Mouse (Mus musculus): ENCODE measurements at regions not wholly inside any gene's neighbourhood (a gene's known extent, or its start where the extent isn't known, plus 50 kb on each side); places are given as distances from the start of the nearest gene placed in this dataset.

GRCm38 (mm10) chr13:51983002-51983401 is 136.5 kb downstream of the Gadd45g start:
- H3K27me3 ChIP-seq (ENCODE audit: control insufficient read depth, insufficient read depth, low read length), result no peaks in the 10 kb centered on the region; the same call in 1 of the 2 replicates
- H3K27ac ChIP-seq (ENCODE audit: low read depth, low read length), result no peak overlapping the region
- 92% methylated on average over 8 of the region's 8 CpGs for WGBS
- ATAC-seq (ENCODE audit: low FRiP score) (no peak), DNase-seq (ENCODE audit: low spot score) (no peak)
- H3K4me2 ChIP-seq (replicated peaks; ENCODE audit: low read depth, low read length), result no peak overlapping the region
- H3K36me3 ChIP-seq (ENCODE audit: control insufficient read depth, insufficient read depth, low read length), result no peaks in the 10 kb centered on the region
- H3K9ac ChIP-seq (ENCODE audit: low read depth, low read length), result no peak overlapping the region
- no peak overlapping the region for H3K4me3 ChIP-seq (ENCODE audit: low read depth, low read length)
- H3K4me1 ChIP-seq (replicated peaks; ENCODE audit: control insufficient read depth, insufficient read depth, low read length), result no peaks in the 10 kb centered on the region
- H3K9me3 ChIP-seq (ENCODE audit: control insufficient read depth, low read length), result no peaks in the 10 kb centered on the region

GRCm38 (mm10) chr13:51983575-51983974 is 137.1 kb downstream of the Gadd45g start:
- H3K4me3 ChIP-seq (ENCODE audit: low read depth, low read length), result no peak overlapping the region
- no peaks in the 10 kb centered on the region for H3K4me1 ChIP-seq (replicated peaks; ENCODE audit: control insufficient read depth, insufficient read depth, low read length)
- no peaks in the 10 kb centered on the region; the same call in 1 of the 2 replicates for H3K27me3 ChIP-seq (ENCODE audit: control insufficient read depth, insufficient read depth, low read length)
- H3K36me3 ChIP-seq (ENCODE audit: control insufficient read depth, insufficient read depth, low read length), result no peaks in the 10 kb centered on the region
- H3K9me3 ChIP-seq (ENCODE audit: control insufficient read depth, low read length), result no peaks in the 10 kb centered on the region
- no peak overlapping the region for H3K27ac ChIP-seq (ENCODE audit: low read depth, low read length)
- WGBS, result 89% methylated on average over 5 of the region's 5 CpGs
- ATAC-seq (ENCODE audit: low FRiP score), result no peak
- no peak for DNase-seq (ENCODE audit: low spot score)
- no peak overlapping the region for H3K9ac ChIP-seq (ENCODE audit: low read depth, low read length)
- no peak overlapping the region for H3K4me2 ChIP-seq (replicated peaks; ENCODE audit: low read depth, low read length)

- H3K9me3 ChIP-seq (ENCODE audit: control insufficient read depth, low read length), result no peaks in the 10 kb centered on the region
- H3K27ac ChIP-seq (ENCODE audit: low read depth, low read length), result no peak overlapping the region
- WGBS, result 89% methylated on average over 4 of the region's 4 CpGs
- H3K4me1 ChIP-seq (replicated peaks; ENCODE audit: control insufficient read depth, insufficient read depth, low read length), result no peaks in the 10 kb centered on the region
- no peak overlapping the region for H3K9ac ChIP-seq (ENCODE audit: low read depth, low read length)
- no peak overlapping the region for H3K4me2 ChIP-seq (replicated peaks; ENCODE audit: low read depth, low read length)
- H3K27me3 ChIP-seq (ENCODE audit: control insufficient read depth, insufficient read depth, low read length), result no peaks in the 10 kb centered on the region
- H3K36me3 ChIP-seq (ENCODE audit: control insufficient read depth, insufficient read depth, low read length), result no peaks in the 10 kb centered on the region
- DNase-seq (ENCODE audit: low spot score), result no peak
- ATAC-seq (ENCODE audit: low FRiP score), result no peak
- no peak overlapping the region for H3K4me3 ChIP-seq (ENCODE audit: low read depth, low read length)
These were observed 144.9 kb downstream of the Gadd45g start for GRCm38 (mm10) chr13:51991339-51991738.

- ATAC-seq (ENCODE audit: low FRiP score) (no peak), DNase-seq (ENCODE audit: low spot score) (no peak)
- Histone ChIP-seq H3K4me1 (replicated peaks; ENCODE audit: control insufficient read depth, insufficient read depth, low read length) (no peaks in the 10 kb centered on the region), H3K27me3 (ENCODE audit: control insufficient read depth, insufficient read depth, low read length) (no peaks in the 10 kb centered on the region), H3K9me3 (ENCODE audit: control insufficient read depth, low read length) (no peaks in the 10 kb centered on the region), H3K27ac (ENCODE audit: low read depth, low read length) (no peak overlapping the region), H3K4me2 (replicated peaks; ENCODE audit: low read depth, low read length) (no peak overlapping the region), H3K9ac (ENCODE audit: low read depth, low read length) (no peak overlapping the region), H3K36me3 (ENCODE audit: control insufficient read depth, insufficient read depth, low read length) (no peaks in the 10 kb centered on the region), H3K4me3 (ENCODE audit: low read depth, low read length) (no peak overlapping the region)
- WGBS, result 77% methylated on average over 6 of the region's 6 CpGs
These were observed 146.4 kb downstream of the Gadd45g start for GRCm38 (mm10) chr13:51992878-51993277.

DNA sequence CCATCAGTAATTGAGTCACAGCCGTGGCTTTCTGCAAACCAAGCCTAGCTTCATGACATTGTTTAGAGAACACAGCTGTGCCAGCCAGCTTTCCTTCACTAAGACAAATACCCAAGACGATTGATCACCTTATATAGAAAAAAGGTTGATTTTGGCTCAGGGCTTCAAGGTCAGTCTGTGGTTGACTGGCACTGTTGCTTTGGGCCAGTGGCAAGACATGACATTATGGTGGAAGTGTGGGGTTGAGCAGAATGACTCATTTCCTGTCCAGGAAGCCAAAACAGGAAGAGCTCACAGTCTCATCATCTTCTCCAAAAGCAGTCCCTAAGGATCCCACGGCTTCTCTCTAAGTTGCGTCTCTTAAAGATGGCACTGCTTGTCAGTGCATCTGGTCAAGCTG is 149.7 kb downstream of the Gadd45g start:
- DNase-seq (ENCODE audit: low spot score) (no peak), ATAC-seq (ENCODE audit: low FRiP score) (no peak)
- Histone ChIP-seq H3K9ac (ENCODE audit: low read depth, low read length) (no peak overlapping the region), H3K36me3 (ENCODE audit: control insufficient read depth, insufficient read depth, low read length) (no peaks in the 10 kb centered on the region), H3K4me2 (replicated peaks; ENCODE audit: low read depth, low read length) (no peak overlapping the region), H3K27me3 (ENCODE audit: control insufficient read depth, insufficient read depth, low read length) (no peaks in the 10 kb centered on the region), H3K4me1 (replicated peaks; ENCODE audit: control insufficient read depth, insufficient read depth, low read length) (no peaks in the 10 kb centered on the region), H3K9me3 (ENCODE audit: control insufficient read depth, low read length) (no peaks in the 10 kb centered on the region), H3K4me3 (ENCODE audit: low read depth, low read length) (no peak overlapping the region), H3K27ac (ENCODE audit: low read depth, low read length) (no peak overlapping the region)
- 78% methylated on average over 4 of the region's 4 CpGs for WGBS

DNA sequence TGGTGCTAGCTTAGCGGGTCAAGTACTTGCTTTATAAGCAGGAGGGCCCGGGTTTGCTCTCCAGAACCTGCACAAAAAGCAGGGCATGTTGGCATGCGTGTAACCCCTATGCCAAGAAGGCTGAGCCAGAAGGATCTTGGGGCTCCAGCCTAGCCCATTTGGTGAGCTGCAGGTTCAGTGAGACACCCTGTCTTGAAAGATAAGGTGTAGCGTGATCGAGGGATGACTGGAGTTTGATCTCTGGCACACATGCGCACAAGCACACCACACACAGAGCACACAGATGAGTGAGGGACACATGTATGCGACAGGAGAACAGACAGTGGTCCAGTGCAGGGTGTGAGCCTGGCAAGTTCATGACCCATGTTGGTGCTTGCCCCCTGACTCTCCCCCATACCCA is 152.1 kb downstream of the Gadd45g start:
- no peak overlapping the region for H3K9ac ChIP-seq (ENCODE audit: low read depth, low read length)
- H3K27me3 ChIP-seq (ENCODE audit: control insufficient read depth, insufficient read depth, low read length), result no peaks in the 10 kb centered on the region
- no peak overlapping the region for H3K4me3 ChIP-seq (ENCODE audit: low read depth, low read length)
- no peaks in the 10 kb centered on the region for H3K4me1 ChIP-seq (replicated peaks; ENCODE audit: control insufficient read depth, insufficient read depth, low read length)
- H3K36me3 ChIP-seq (ENCODE audit: control insufficient read depth, insufficient read depth, low read length), result no peaks in the 10 kb centered on the region
- H3K9me3 ChIP-seq (ENCODE audit: control insufficient read depth, low read length), result no peaks in the 10 kb centered on the region
- WGBS, result 96% methylated on average over 7 of the region's 7 CpGs
- ATAC-seq (ENCODE audit: low FRiP score), result no peak
- H3K4me2 ChIP-seq (replicated peaks; ENCODE audit: low read depth, low read length), result no peak overlapping the region
- DNase-seq (ENCODE audit: low spot score), result no peak
- no peak overlapping the region for H3K27ac ChIP-seq (ENCODE audit: low read depth, low read length)

- ATAC-seq (ENCODE audit: low FRiP score), result no peak
- Histone ChIP-seq H3K27ac (ENCODE audit: low read depth, low read length) (no peak overlapping the region), H3K9me3 (ENCODE audit: control insufficient read depth, low read length) (no peaks in the 10 kb centered on the region), H3K4me3 (ENCODE audit: low read depth, low read length) (no peak overlapping the region), H3K4me1 (replicated peaks; ENCODE audit: control insufficient read depth, insufficient read depth, low read length) (no peaks in the 10 kb centered on the region), H3K36me3 (ENCODE audit: control insufficient read depth, insufficient read depth, low read length) (no peaks in the 10 kb centered on the region), H3K9ac (ENCODE audit: low read depth, low read length) (no peak overlapping the region), H3K4me2 (replicated peaks; ENCODE audit: low read depth, low read length) (no peak overlapping the region), H3K27me3 (ENCODE audit: control insufficient read depth, insufficient read depth, low read length) (0 out of 2 replicates have a peak, but pooled peaks cover 2% of the 10 kb centered on the region)
- no peak for DNase-seq (ENCODE audit: low spot score)
- WGBS, result 73% methylated on average over 12 of the region's 12 CpGs
These were observed 155.3 kb downstream of the Gadd45g start for GRCm38 (mm10) chr13:52001811-52002210.

- DNase-seq (ENCODE audit: low spot score) (no peak), ATAC-seq (ENCODE audit: low FRiP score) (no peak)
- Histone ChIP-seq H3K36me3 (ENCODE audit: control insufficient read depth, insufficient read depth, low read length) (no peaks in the 10 kb centered on the region), H3K4me1 (replicated peaks; ENCODE audit: control insufficient read depth, insufficient read depth, low read length) (no peaks in the 10 kb centered on the region), H3K4me3 (ENCODE audit: low read depth, low read length) (no peak overlapping the region), H3K9ac (ENCODE audit: low read depth, low read length) (no peak overlapping the region), H3K27ac (ENCODE audit: low read depth, low read length) (no peak overlapping the region), H3K27me3 (ENCODE audit: control insufficient read depth, insufficient read depth, low read length) (0 out of 2 replicates have a peak, but pooled peaks cover 2% of the 10 kb centered on the region), H3K9me3 (ENCODE audit: control insufficient read depth, low read length) (no peaks in the 10 kb centered on the region), H3K4me2 (replicated peaks; ENCODE audit: low read depth, low read length) (no peak overlapping the region)
- WGBS, result 92% methylated on average over 5 of the region's 5 CpGs
These were observed 157.6 kb downstream of the Gadd45g start for GRCm38 (mm10) chr13:52003946-52004539.

DNA sequence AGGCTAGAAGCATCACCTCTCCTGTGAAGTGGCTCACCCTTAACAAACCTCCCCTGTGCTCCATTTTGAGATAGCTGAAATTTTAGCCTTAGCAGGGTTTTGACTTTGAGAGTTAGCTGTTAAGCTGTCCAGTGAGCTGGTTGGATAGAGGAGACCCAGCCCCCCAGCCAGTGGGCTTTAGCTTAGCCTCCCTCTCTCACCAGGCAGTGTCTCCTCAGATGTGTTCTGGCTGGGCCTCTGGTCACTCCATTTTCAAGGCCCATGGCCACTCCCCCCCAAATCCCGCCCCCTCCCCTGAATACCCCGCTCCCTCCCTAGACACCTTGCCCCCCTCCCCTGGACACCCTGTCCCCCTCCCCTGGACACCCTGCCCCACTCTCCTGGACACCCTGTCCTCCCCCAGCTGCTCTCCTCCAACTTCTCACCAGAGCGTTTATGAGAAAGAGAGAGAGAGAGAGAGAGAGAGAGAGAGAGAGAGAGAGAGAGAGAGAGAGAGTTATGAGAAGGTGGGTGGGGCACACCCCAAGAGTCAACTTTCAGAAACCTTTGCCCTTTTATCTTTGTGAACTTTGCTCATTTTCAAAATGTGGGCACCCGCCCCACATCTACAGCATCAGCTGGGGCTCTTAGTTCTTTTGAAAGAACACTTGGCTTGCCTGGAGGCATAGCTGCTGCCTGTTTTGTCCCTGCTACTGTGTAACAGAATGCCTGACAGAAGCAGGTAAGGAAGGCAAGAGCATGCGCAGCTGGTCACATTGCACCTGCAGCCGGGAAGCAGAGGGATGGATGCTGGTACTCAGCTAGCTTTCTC is 161.3 kb downstream of the Gadd45g start:
- 0 out of 2 replicates have a peak, but pooled peaks cover 2% of the 10 kb centered on the region for H3K27me3 ChIP-seq (ENCODE audit: control insufficient read depth, insufficient read depth, low read length)
- no peak overlapping the region for H3K4me2 ChIP-seq (replicated peaks; ENCODE audit: low read depth, low read length)
- H3K4me1 ChIP-seq (replicated peaks; ENCODE audit: control insufficient read depth, insufficient read depth, low read length), result no peaks in the 10 kb centered on the region
- ATAC-seq (ENCODE audit: low FRiP score) (no peak), DNase-seq (ENCODE audit: low spot score) (no peak)
- H3K27ac ChIP-seq (ENCODE audit: low read depth, low read length), result no peak overlapping the region
- no peaks in the 10 kb centered on the region for H3K36me3 ChIP-seq (ENCODE audit: control insufficient read depth, insufficient read depth, low read length)
- H3K9ac ChIP-seq (ENCODE audit: low read depth, low read length), result no peak overlapping the region
- no peak overlapping the region for H3K4me3 ChIP-seq (ENCODE audit: low read depth, low read length)
- 89% methylated on average over 5 of the region's 6 CpGs for WGBS
- no peaks in the 10 kb centered on the region for H3K9me3 ChIP-seq (ENCODE audit: control insufficient read depth, low read length)

Data from hindbrain, embryonic 11.5 days (tissue).